Mouse (Mus musculus) ES-E14 (cell line): ENCODE measurements around the gene Pde6b.

ENCODE experiments used
- CHD2 ChIP-seq: IDR thresholded peaks from 2 replicates; pipeline ENCODE4 v1.6.1; 2014; ENCODE audit warnings: mild to moderate bottlenecking, low read depth, low read length, inconsistent platforms
- HCFC1 ChIP-seq: IDR thresholded peaks from 2 replicates; pipeline ENCODE4 v1.6.1; 2012; ENCODE audit warnings: low read length, inconsistent platforms, borderline replicate concordance; ENCODE audit not compliant: insufficient read depth
- MAFK ChIP-seq: IDR thresholded peaks from 2 replicates; pipeline ENCODE4 v1.6.1; 2014; ENCODE audit warnings: mild to moderate bottlenecking, low read depth, low read length, inconsistent platforms; ENCODE audit not compliant: insufficient read depth

- TF ChIP-seq CHD2 (no peak), HCFC1 (no peak), MAFK (no peak)
These were observed 59.7 kb downstream of the Pde6b start for GRCm38 (mm10) chr5:108447857-108448256.
